Mouse (Mus musculus) lung, adult 2 months (tissue): ENCODE measurements at regions not wholly inside any gene's neighbourhood (a gene's known extent, or its start where the extent isn't known, plus 50 kb on each side); places are given as distances from the start of the nearest gene placed in this dataset.

Experiments
- CTCF ChIP-seq: fragments of 200-500 bp; IDR thresholded peaks from 2 replicates; pipeline ENCODE4 v1.5.1; 2011; ENCODE audit warnings: mild to moderate bottlenecking, low read length, control low read depth; ENCODE audit not compliant: insufficient read depth
- POLR2A ChIP-seq: fragments of 200-500 bp; IDR thresholded peaks from 2 replicates; pipeline ENCODE4 v1.6.1; 2011; ENCODE audit warnings: low read depth, mild to moderate bottlenecking, control low read depth, low read length, borderline replicate concordance; ENCODE audit errors: extremely low read depth

DNA sequence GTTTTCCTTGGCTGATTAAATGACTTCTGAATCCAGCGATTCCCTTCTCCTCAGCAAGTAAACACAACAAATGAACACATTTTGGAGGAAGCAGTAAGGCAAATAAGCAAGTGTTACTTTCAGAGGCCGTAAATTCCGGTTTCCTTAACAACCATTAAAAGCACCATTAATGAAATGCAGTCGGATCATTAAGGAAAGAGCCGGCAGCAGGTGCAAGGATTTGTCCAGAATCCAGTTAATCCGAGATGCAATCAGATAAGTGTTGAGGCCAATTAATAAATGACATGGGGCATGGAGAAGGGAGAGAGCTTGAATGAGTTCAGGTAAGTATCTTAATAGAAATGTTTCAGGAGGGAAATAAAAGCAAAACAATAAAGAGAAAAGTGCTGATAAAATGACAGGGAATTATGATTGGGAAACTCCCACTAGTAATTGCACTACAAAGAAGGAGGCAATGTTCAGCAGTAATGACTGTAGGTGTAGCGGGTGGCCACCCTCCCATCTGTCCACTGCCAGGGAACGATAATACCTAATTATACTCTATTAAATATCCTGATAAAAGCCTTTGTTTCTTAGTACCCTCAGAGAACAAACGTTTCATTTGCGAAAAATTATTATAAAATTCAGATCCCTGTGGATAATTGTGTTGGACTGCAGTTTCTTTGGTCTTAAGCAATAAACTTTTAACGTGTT lies 194.9 kb downstream of the Kcnj2 start:
- TF ChIP-seq CTCF (no peak), POLR2A (no peak)
